Mouse (Mus musculus) MEL (cell line): ENCODE data around the gene Usf3.

Source experiments
- CTCF ChIP-seq, 3 experiments: IDR thresholded peaks in 2 of 3; conservative IDR thresholded peaks in 1 of 3; 2 replicates each; pipeline ENCODE4 v1.5.1; 2011 to 2012; ENCODE audit warnings: low read length in 3 of 3, low read depth in 2 of 3, mild to moderate bottlenecking in 2 of 3, improper control_type of control experiment in 1 of 3, inconsistent platforms in 1 of 3, mixed read lengths in 1 of 3, moderate library complexity in 1 of 3; ENCODE audit not compliant: control insufficient read depth in 1 of 3, insufficient read depth in 1 of 3, poor library complexity in 1 of 3, severe bottlenecking in 1 of 3
- E2F4 ChIP-seq: IDR thresholded peaks from 2 replicates; pipeline ENCODE4 v1.6.1; 2011; ENCODE audit warnings: low read depth, low read length, improper control_type of control experiment, borderline replicate concordance
- GABPA ChIP-seq: IDR thresholded peaks from 2 replicates; pipeline ENCODE4 v1.6.1; 2012; ENCODE audit warnings: low read depth, mild to moderate bottlenecking, inconsistent platforms, low read length, improper control_type of control experiment, moderate library complexity
- GATA1 ChIP-seq: IDR thresholded peaks from 2 replicates; pipeline ENCODE4 v1.6.1; 2011; ENCODE audit warnings: low read depth, low read length, improper control_type of control experiment
- MAFK ChIP-seq: IDR thresholded peaks from 2 replicates; pipeline ENCODE4 v1.6.1; 2011; ENCODE audit warnings: low read depth, mild to moderate bottlenecking, low read length, improper control_type of control experiment, borderline replicate concordance
- MAX ChIP-seq: IDR thresholded peaks from 2 replicates; pipeline ENCODE4 v1.6.1; 2011; ENCODE audit warnings: low read length, improper control_type of control experiment
- POLR2AphosphoS5 ChIP-seq: IDR thresholded peaks from 2 replicates; pipeline ENCODE4 v1.6.1; 2012; ENCODE audit warnings: low read depth, borderline replicate concordance, mild to moderate bottlenecking, inconsistent platforms, low read length, moderate library complexity, mixed read lengths
- SMC3 ChIP-seq: IDR thresholded peaks from 2 replicates; pipeline ENCODE4 v1.6.1; 2011; ENCODE audit warnings: low read depth, low read length, improper control_type of control experiment
- UBTF ChIP-seq: IDR thresholded peaks from 2 replicates; pipeline ENCODE4 v1.6.1; 2012; ENCODE audit warnings: low read depth, mild to moderate bottlenecking, inconsistent platforms, low read length, improper control_type of control experiment, moderate library complexity, borderline replicate concordance; ENCODE audit not compliant: insufficient read depth

- peak; percentile 15 to 23 (median 21); a peak in 4 of 6 replicates for TF ChIP-seq CTCF (IDR thresholded peaks at IDR 0.05 in 2 of 3, conservative IDR thresholded peaks at IDR 0.05 in 1 of 3; ENCODE audit: control insufficient read depth in 1 of 3, insufficient read depth in 1 of 3, low read depth in 2 of 3, low read length in 3 of 3, poor library complexity in 1 of 3, severe bottlenecking in 1 of 3)
- no peak for TF ChIP-seq GABPA
- TF ChIP-seq UBTF: no peak
- no peak for TF ChIP-seq E2F4
- no peak for TF ChIP-seq SMC3
- no peak for TF ChIP-seq GATA1
- TF ChIP-seq MAFK: no peak
- TF ChIP-seq MAX: no peak
- no peak for TF ChIP-seq POLR2AphosphoS5
Observed at GRCm38 (mm10) chr16:44154497-44155057, 18.5 kb upstream of the Usf3 start.
